Mouse (Mus musculus): ENCODE data around the gene Fat4. TPM values are rescaled to one million over a fixed set of nuclear protein-coding genes. Genes with fewer than 3 reads are reported as not detected.

Fat4 gene
- total RNA-seq, 2 experiments from 2014 or later, result 17.1 to 20.0 TPM

DNA sequence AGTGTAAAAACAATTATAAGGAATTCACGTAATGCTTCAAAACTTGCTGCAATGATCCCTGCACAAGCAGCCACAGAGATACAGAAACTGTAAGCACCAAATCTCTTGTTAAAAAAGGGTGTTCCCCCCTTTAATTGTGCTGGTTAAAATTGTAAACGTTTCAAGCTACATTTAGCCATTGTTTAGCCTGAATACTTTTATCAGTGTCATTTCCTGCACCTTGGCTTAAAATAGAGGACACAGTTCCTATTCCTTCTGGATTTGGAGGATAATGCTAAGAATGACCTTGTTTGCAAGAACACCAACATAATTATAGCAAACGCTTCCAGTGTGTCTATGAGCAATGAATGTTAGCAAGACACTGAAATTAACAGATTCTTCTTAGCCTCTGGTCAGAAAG lies 65.9 kb downstream of the Fat4 start:
- intact Hi-C loops (cut with DNase I), result loop anchor here (5.0 kb wide), 1 partner anchor 65 kb away; the partner anchor contains the start of gene Fat4

DNA sequence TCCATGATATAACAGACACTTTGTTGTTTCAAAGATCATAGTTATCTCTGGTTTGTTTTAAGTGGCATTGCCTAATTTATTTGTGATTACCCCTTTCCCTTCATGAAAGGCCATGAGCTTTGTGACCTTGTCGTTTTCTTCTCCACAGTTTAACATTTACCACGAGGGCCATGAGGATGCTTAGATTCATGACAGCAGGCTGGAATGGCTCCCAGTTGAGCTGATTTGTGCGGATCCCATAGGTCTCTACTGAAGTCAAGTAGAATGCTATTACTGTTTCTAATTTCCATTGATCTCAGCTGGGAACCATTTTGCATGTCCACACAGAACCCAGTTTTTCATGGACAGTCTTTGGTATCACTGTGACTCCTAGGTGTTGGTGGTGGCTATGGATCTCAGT lies 67.5 kb downstream of the Fat4 start:
- intact Hi-C loops (cut with DNase I), result loop anchor here (5.0 kb wide), 1 partner anchor 67 kb away; the partner anchor contains the start of gene Fat4

More for the DNA sequence above, 65.9 kb downstream of the Fat4 start:
- DNase-seq, result no peak

DNA sequence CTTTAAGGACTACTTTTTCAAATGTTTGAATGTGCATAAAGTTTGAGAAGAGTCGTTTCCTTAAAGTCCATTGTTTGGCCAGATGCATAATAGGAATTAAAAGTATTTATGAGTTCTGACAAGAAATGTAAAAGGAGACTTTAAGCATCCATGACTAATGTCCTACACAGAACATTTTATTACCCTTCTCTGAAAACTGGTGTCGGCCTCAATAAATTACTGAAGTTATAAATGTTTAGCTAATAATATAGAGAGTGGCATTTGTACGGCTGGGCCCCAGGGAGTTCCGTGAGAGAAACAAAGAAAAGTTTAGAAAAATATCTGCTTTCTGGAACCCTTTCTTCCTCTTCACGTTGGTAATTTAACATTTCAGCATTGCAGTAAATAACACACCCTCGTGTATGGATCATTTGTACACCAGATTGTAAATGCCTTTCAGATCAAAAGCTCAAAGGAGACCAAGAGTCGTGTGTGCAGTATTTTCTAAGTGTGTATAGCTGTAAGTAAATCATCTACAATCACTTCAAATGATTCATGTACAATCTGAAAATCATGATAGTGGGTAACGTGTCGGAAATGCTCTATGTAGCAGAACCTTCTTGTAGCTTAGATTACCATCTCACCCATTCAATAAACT lies 69.4 kb downstream of the Fat4 start:
- intact Hi-C loops (cut with DNase I), result no loop called here
- DNase-seq, result no peak

More for the DNA sequence above, 67.5 kb downstream of the Fat4 start:
- no peak for DNase-seq

DNA sequence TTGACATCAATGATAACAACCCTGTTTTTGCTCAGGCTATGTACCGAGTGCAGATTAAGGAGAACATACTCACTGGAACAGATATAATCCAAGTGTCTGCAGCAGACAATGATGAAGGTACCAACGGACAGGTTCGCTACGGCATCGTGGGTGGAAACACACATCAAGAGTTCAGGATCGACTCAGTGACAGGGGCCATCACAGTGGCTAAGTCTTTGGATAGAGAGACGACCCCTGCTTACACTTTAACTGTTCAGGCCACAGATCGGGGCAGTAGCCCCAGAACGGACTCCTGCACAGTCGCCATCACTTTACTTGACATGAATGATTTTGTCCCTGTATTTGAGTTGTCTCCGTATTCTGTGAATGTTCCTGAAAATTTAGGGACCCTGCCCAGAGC lies 70.4 kb downstream of the Fat4 start:
- intact Hi-C loops (cut with DNase I), result no loop called here
- no peak for DNase-seq

DNA sequence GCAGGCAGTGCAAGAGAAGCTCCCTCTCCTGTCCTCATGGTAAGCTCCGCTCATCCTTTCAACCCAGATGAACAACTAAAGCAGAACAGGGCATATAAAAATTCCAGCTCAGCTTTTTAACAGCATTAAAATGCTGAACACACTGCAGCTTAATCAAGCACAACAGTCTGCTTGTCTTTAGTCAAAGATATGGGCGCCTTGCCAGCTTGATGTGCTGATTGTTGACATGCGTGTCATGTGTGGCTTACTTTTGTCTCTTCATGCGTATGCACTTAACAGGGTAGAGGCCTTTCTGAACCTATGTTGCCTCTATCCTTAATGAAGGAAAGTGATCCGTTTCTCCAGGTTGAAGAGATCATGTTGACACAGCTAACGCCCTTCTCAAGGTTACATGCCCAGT lies 75.6 kb downstream of the Fat4 start:
- intact Hi-C loops (cut with DNase I), result no loop called here
- DNase-seq, result no peak

DNA sequence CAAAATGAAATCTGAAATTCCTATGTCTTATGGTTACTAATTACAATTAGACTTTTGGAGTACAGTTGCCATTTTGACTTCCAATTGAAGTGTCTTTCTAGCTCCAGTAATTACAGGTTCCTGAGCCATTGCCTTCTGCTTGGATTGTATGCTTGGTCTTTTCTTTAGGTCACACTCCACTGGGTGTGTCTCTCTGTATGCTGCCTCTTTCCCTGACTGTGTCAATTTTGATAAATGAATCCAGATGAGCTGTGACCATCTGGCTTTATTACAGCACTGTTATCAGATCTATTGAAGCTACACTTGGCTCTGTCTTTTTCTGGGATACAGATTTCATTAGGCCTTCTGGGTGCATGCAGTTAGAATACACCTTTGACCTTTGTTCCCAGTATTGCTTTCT lies 80.7 kb downstream of the Fat4 start:
- intact Hi-C loops (cut with DNase I), result no loop called here
- DNase-seq, result no peak

DNA sequence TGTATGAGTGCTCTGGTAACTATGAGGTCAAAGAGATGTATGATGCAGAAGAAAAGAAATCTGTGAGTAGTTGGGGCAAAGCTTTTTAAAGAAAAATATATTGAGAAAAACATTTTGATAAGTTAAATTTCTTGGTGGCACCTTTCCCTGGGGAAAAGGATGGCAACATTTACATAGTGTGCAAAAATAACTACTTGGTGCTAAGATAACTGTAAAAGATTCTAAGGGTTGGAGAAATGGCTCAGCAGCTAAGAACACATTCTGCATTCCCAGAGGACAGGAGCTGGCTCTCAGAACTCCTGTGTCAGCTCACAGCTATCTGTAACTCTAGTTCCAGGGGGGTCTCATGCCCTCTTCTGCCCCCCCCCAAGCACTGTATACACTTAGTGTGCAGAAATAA lies 99.6 kb downstream of the Fat4 start:
- DNase-seq, result no peak
- intact Hi-C loops (cut with DNase I), result loop anchor here (5.0 to 10.0 kb wide), 2 partner anchors 99 to 828 kb away; partner anchors contain the start of gene Fat4

DNA sequence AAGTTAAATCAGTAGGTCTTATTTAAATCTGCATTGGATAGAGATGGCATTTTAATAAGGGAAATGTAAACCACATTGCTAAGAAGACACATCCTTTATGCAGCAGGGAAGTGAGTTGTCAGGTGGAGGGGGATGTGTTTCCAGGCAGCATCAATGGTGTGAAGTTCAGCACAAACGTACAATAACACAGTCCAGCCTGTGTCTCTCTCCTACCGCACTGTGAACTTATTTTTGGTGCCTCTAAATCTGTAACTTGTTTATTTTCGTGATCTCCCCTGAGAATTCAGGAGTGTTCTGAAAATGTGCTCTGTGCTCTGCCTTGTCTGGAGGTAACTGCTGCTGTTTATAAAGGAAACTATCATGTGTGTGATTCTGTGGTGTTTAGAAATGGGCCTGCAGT lies 102.4 kb downstream of the Fat4 start:
- intact Hi-C loops (cut with DNase I), result loop anchor here (5.0 to 10.0 kb wide), 2 partner anchors 102 to 826 kb away; partner anchors contain the start of gene Fat4
- no peak for DNase-seq

GRCm38 (mm10) chr3:39000011-39000410 lies 113.3 kb downstream of the Fat4 start:
- no peak for DNase-seq
- intact Hi-C loops (cut with DNase I), result no loop called here

DNA sequence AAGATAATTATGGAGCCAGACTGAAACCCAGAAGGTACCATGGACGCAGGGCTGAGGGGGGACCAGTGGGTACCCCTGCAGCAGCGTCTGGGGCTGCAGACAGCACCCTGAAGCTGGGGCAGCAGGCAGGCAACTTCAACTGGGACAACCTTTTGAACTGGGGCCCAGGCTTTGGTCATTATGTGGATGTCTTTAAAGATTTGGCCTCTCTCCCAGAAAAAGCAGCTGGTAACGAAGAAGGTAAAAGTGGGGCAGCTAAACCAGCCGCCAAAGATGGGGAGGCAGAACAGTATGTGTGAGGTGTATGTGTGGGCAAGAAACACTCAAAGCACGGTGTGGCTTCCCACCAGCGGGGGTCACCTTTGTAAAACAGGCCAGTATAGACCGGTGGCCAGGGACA lies 123.8 kb downstream of the Fat4 start:
- intact Hi-C loops (cut with DNase I), result no loop called here

DNA sequence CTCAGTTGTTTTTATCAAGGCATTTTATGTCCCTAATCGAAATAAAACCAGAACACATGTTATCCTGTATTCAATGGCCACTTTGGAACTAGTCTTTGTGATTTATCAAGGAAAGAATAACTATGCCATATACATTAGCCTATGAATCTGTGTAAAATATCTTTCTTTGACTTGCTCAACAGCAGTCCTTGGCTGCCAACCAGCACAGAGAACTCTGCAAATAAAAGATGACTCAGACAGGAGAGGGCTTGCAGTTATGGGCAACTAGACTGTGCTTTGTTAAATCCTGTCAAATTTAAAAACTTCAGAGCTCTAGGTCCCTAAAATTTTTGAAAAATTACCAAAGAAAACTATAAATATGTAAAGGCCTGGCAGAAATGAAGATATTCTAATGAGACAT lies 130.9 kb downstream of the Fat4 start:
- no peak for DNase-seq
- intact Hi-C loops (cut with DNase I), result no loop called here

More for the DNA sequence above, 123.8 kb downstream of the Fat4 start:
- no peak for DNase-seq

DNA sequence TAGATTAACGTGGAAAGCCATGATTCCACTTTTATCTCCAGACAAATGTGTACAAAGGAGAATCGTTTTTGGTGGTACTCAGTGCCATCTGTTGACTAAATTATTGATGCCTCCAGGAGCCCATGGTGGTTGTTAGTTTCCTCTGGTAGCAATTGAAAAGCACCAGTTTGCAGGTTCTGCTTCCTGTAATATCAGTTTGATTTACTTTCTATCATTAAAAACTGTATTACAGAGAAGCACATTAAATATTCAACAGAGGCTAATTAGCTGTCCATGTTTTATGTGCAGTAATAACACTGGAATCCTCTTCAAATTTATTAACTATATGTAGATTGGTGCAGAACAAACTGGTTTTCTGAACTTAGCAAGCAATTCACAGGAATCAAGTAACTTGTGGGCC lies 149.4 kb downstream of the Fat4 start:
- no peak for DNase-seq
- intact Hi-C loops (cut with DNase I), result no loop called here

GRCm38 (mm10) chr3:39046425-39046824 lies 159.7 kb downstream of the Fat4 start:
- no peak for DNase-seq
- intact Hi-C loops (cut with DNase I), result no loop called here

- DNase-seq, result no peak
- intact Hi-C loops (cut with DNase I), result no loop called here
These were observed 161.0 kb downstream of the Fat4 start for GRCm38 (mm10) chr3:39047621-39048303.

GRCm38 (mm10) chr3:39048304-39048667 lies 161.5 kb downstream of the Fat4 start:
- intact Hi-C loops (cut with DNase I), result no loop called here
- DNase-seq, result no peak

GRCm38 (mm10) chr3:39050130-39050529 lies 163.4 kb downstream of the Fat4 start:
- DNase-seq, result no peak
- intact Hi-C loops (cut with DNase I), result no loop called here

- intact Hi-C loops (cut with DNase I), result no loop called here
- no peak for DNase-seq
These were observed 166.3 kb downstream of the Fat4 start for GRCm38 (mm10) chr3:39053072-39053471.

Data from heart, postnatal 10 days (tissue).